Mouse (Mus musculus): ENCODE results near the gene Gm9918.

GRCm38 (mm10) chr15:102296368-102297006 lies 26.1 kb downstream of the Gm9918 start:
- TF ChIP-seq CTCF (IDR thresholded peaks at IDR 0.05; ENCODE audit: low read depth, low read length) (no peak), GATA1 (IDR thresholded peaks at IDR 0.05; ENCODE audit: borderline replicate concordance, low read length) (no peak), TAL1 (conservative IDR thresholded peaks at IDR 0.05; ENCODE audit: low read depth, low read length) (no peak)
